Mouse (Mus musculus): ENCODE data around the gene Slc30a3.

- no peak for TF ChIP-seq GATA1 (IDR thresholded peaks at IDR 0.05; ENCODE audit: low read length)
- TF ChIP-seq TAL1 (IDR thresholded peaks at IDR 0.05; ENCODE audit: low read length) = no peak
Measured at GRCm38 (mm10) chr5:31071821-31072220, 36.2 kb downstream of the Slc30a3 start.

Data from erythroblast, embryonic 14.5 days (primary cell).